Mouse (Mus musculus) megakaryocyte-erythroid progenitor cell, adult 5-6 weeks (primary cell): ENCODE results near the gene Rnf114. TPM values are rescaled to one million over a fixed set of nuclear protein-coding genes. Genes with fewer than 3 reads are reported as not detected.

Experiments
- ATAC-seq: replicated peaks from 2 replicates; pipeline ENCODE4 v1.8.0; 2016; ENCODE audit warnings: mild to moderate bottlenecking, inconsistent platforms; ENCODE audit not compliant: severe bottlenecking, poor library complexity, low FRiP score, low TSS enrichment
- total RNA-seq, 2 experiments: library from RNA; stranded (forward) in 1 of 2; stranded (reverse) in 1 of 2; fragments of 200-1000, 215-1000 nt in 1 of 2; fragments of >200 nt in 1 of 2; fragmentation: Nextera tagmentation in 1 of 2; gene quantifications; 2 replicates each; pipeline ENCODE4 v1.2.3; 2014 to 2017

The Rnf114 gene
- total RNA-seq (2014; fragmentation: Nextera tagmentation) (30.8 and 34.8 TPM in 2 replicates), total RNA-seq (2017) (19.5 and 23.8 TPM in 2 replicates)

GRCm38 (mm10) chr2:167491757-167492708, at the start of gene Rnf114:
Gene Rnf114 (plus strand): TSS chr2:167492645.
- peak; percentile 54 for ATAC-seq

GRCm38 (mm10) chr2:167443411-167444193, 48.8 kb upstream of the Rnf114 start:
- ATAC-seq = no peak

- ATAC-seq = no peak
Measured at GRCm38 (mm10) chr2:167445911-167446780, 46.3 kb upstream of the Rnf114 start.

GRCm38 (mm10) chr2:167447207-167447606, 45.2 kb upstream of the Rnf114 start:
- ATAC-seq = 0 out of 2 replicates have a peak, but pooled peaks have one; percentile 9

GRCm38 (mm10) chr2:167447629-167448028, 44.8 kb upstream of the Rnf114 start:
- ATAC-seq = peak; percentile 92

GRCm38 (mm10) chr2:167449331-167450275, 42.8 kb upstream of the Rnf114 start:
- ATAC-seq = no peak

GRCm38 (mm10) chr2:167450647-167451046, 41.8 kb upstream of the Rnf114 start:
- ATAC-seq = no peak

GRCm38 (mm10) chr2:167453814-167454213, 38.6 kb upstream of the Rnf114 start:
- ATAC-seq = no peak

GRCm38 (mm10) chr2:167456361-167457020, 36.0 kb upstream of the Rnf114 start:
- no peak for ATAC-seq

GRCm38 (mm10) chr2:167457213-167457612, 35.2 kb upstream of the Rnf114 start:
- no peak for ATAC-seq

GRCm38 (mm10) chr2:167458548-167458947, 33.9 kb upstream of the Rnf114 start:
- no peak for ATAC-seq

- ATAC-seq = no peak
Measured at GRCm38 (mm10) chr2:167459071-167459865, 33.2 kb upstream of the Rnf114 start.

- ATAC-seq = peak; percentile 72
Measured at GRCm38 (mm10) chr2:167462954-167463353, 29.5 kb upstream of the Rnf114 start.

GRCm38 (mm10) chr2:167463802-167464201, 28.6 kb upstream of the Rnf114 start:
- no peak for ATAC-seq

GRCm38 (mm10) chr2:167465951-167466350, 26.5 kb upstream of the Rnf114 start:
- ATAC-seq = no peak

GRCm38 (mm10) chr2:167467214-167467613, 25.2 kb upstream of the Rnf114 start:
- ATAC-seq = no peak

- peak; percentile 63; the same call in 1 of the 2 replicates for ATAC-seq
Measured at GRCm38 (mm10) chr2:167468444-167468843, 24.0 kb upstream of the Rnf114 start.
